Mouse (Mus musculus) cerebellum, adult 18-20 months (tissue): ENCODE measurements at regions not wholly inside any gene's neighbourhood (a gene's known extent, or its start where the extent isn't known, plus 50 kb on each side); places are given as distances from the start of the nearest gene placed in this dataset.

Source experiments
- DNase-seq, 2 experiments: peaks; one replicate each; pipeline ENCODE4 v3.0.0; 2021

- peak; percentile 22 to 25 for DNase-seq
Measured at GRCm38 (mm10) chr16:93048418-93048932, 222.5 kb upstream of the Runx1 start.

- DNase-seq, result no peak
Measured at GRCm38 (mm10) chr16:93047594-93047993, 221.6 kb upstream of the Runx1 start.

GRCm38 (mm10) chr16:93046221-93046620 lies 220.3 kb upstream of the Runx1 start:
- no peak for DNase-seq

GRCm38 (mm10) chr16:93043355-93043754 lies 217.4 kb upstream of the Runx1 start:
- no peak for DNase-seq

- DNase-seq, result no peak
Measured at GRCm38 (mm10) chr16:93042941-93043340, 217.0 kb upstream of the Runx1 start.

GRCm38 (mm10) chr16:93042491-93042890 lies 216.5 kb upstream of the Runx1 start:
- DNase-seq, result no peak

GRCm38 (mm10) chr16:93041887-93042286 lies 215.9 kb upstream of the Runx1 start:
- no peak for DNase-seq

GRCm38 (mm10) chr16:93041399-93041798 lies 215.4 kb upstream of the Runx1 start:
- no peak for DNase-seq

GRCm38 (mm10) chr16:93035626-93036025 lies 209.7 kb upstream of the Runx1 start:
- DNase-seq, result no peak

GRCm38 (mm10) chr16:93033943-93034342 lies 208.0 kb upstream of the Runx1 start:
- DNase-seq, result no peak

- no peak for DNase-seq
Measured at GRCm38 (mm10) chr16:93031624-93032023, 205.7 kb upstream of the Runx1 start.

GRCm38 (mm10) chr16:93028640-93029039 lies 202.7 kb upstream of the Runx1 start:
- no peak for DNase-seq

GRCm38 (mm10) chr16:93028016-93028415 lies 202.1 kb upstream of the Runx1 start:
- DNase-seq, result no peak

GRCm38 (mm10) chr16:93026094-93026648 lies 200.2 kb upstream of the Runx1 start:
- DNase-seq, result no peak

GRCm38 (mm10) chr16:93019800-93020555 lies 194.0 kb upstream of the Runx1 start:
- DNase-seq, result no peak

- no peak for DNase-seq
Measured at GRCm38 (mm10) chr16:93018766-93019165, 192.8 kb upstream of the Runx1 start.

GRCm38 (mm10) chr16:93017025-93017424 lies 191.1 kb upstream of the Runx1 start:
- no peak for DNase-seq

- no peak for DNase-seq
Measured at GRCm38 (mm10) chr16:93015636-93016035, 189.7 kb upstream of the Runx1 start.

- no peak for DNase-seq
Measured at GRCm38 (mm10) chr16:93014991-93015390, 189.0 kb upstream of the Runx1 start.

GRCm38 (mm10) chr16:93013881-93014280 lies 187.9 kb upstream of the Runx1 start:
- no peak for DNase-seq

GRCm38 (mm10) chr16:93013256-93013655 lies 187.3 kb upstream of the Runx1 start:
- DNase-seq, result no peak

GRCm38 (mm10) chr16:93011474-93011873 lies 185.5 kb upstream of the Runx1 start:
- no peak for DNase-seq

GRCm38 (mm10) chr16:93006321-93006984 lies 180.5 kb upstream of the Runx1 start:
- peak in 1 of 2 experiments; percentile 32 for DNase-seq

GRCm38 (mm10) chr16:93005470-93005869 lies 179.5 kb upstream of the Runx1 start:
- no peak for DNase-seq
